Mouse (Mus musculus) forebrain, embryonic 13.5 days (tissue): ENCODE results near the gene Micall1. TPM values are rescaled to one million over a fixed set of nuclear protein-coding genes. Genes with fewer than 3 reads are reported as not detected.

Experiments used
- ATAC-seq: fragments of 200-750 bp; cut with Nextera tagmentation; 2 replicates; pipeline ENCODE4 v1.8.0; 2017
- H3K27ac ChIP-seq: fragments of 300-500 bp; sonication (generic); 2 replicates; pipeline ENCODE4 v1.5.1; 2015; ENCODE audit warnings: inconsistent platforms, mild to moderate bottlenecking, moderate library complexity
- H3K27me3 ChIP-seq: fragments of 300-500 bp; sonication (generic); 2 replicates; pipeline ENCODE4 v1.6.1; 2015; ENCODE audit warnings: mild to moderate bottlenecking, inconsistent platforms
- H3K36me3 ChIP-seq: fragments of 300-500 bp; sonication (generic); 2 replicates; pipeline ENCODE4 v1.6.1; 2015; ENCODE audit warnings: mild to moderate bottlenecking, inconsistent platforms; ENCODE audit not compliant: poor library complexity, severe bottlenecking
- H3K4me1 ChIP-seq: fragments of 300-500 bp; sonication (generic); 2 replicates; pipeline ENCODE4 v1.6.1; 2015; ENCODE audit warnings: inconsistent platforms
- H3K4me2 ChIP-seq: fragments of 300-500 bp; sonication (generic); 2 replicates; pipeline ENCODE4 v1.6.1; 2015; ENCODE audit warnings: inconsistent platforms, mild to moderate bottlenecking, moderate library complexity
- H3K4me3 ChIP-seq: fragments of 300-500 bp; sonication (generic); 2 replicates; pipeline ENCODE4 v1.5.1; 2015; ENCODE audit warnings: mild to moderate bottlenecking, inconsistent platforms
- H3K9ac ChIP-seq: fragments of 300-500 bp; sonication (generic); 2 replicates; pipeline ENCODE4 v1.6.1; 2015; ENCODE audit warnings: mild to moderate bottlenecking, inconsistent platforms
- H3K9me3 ChIP-seq: fragments of 300-500 bp; sonication (generic); replicated peaks from 2 replicates; pipeline ENCODE4 v1.6.1; 2016; ENCODE audit warnings: inconsistent platforms
- WGBS: fragments of 180-500 bp; shearing (Covaris S2); methylation state at CpG from one replicate; pipeline ENCODE4 v1.1.7; 2015; 5-methylcytosine and 5-hydroxymethylcytosine counted together
- polyA plus RNA-seq: library from polyadenylated mRNA; unstranded; fragments of >200 nt; fragmentation: Nextera tagmentation; extraction: Ambion mirVana; gene quantifications from 2 replicates; pipeline ENCODE4 v1.2.1, GENCODE M21; 2015

The Micall1 gene
- polyA plus RNA-seq, 1 experiment from 2014 or later: 5.4 TPM

DNA sequence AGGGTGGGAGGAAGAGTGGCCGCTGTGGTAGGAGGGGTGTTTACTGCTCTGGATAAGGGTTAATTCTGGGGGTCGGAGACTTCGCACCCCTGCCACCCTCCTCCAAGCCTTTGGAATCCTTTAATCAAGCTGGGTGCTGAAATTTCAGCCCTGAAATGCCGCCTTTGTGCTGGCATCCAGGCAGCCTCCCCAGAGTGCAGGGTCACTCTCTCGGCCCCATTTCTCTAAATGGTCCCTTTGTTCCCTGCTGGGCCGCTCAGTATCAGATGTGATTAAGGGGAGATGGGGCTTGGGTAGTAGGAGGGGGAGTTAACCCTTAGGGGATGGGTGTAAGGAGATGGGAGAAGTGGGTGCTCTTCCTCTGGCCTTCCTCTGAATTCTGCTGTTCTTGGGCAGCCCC is 44.0 kb downstream of the Micall1 start:
- Histone ChIP-seq H3K9me3 (no peaks in the 10 kb centered on the region), H3K4me2 (no peak overlapping the region), H3K27ac (peak overlapping the region; percentile 75), H3K4me1 (peaks cover 30% of the 10 kb centered on the region), H3K4me3 (no peak overlapping the region), H3K36me3 (peaks cover 56% of the 10 kb centered on the region), H3K9ac (no peak overlapping the region), H3K27me3 (no peaks in the 10 kb centered on the region; the same call in 1 of the 2 replicates)
- ATAC-seq: no peak
- 32% methylated on average over 6 of the region's 6 CpGs for WGBS

DNA sequence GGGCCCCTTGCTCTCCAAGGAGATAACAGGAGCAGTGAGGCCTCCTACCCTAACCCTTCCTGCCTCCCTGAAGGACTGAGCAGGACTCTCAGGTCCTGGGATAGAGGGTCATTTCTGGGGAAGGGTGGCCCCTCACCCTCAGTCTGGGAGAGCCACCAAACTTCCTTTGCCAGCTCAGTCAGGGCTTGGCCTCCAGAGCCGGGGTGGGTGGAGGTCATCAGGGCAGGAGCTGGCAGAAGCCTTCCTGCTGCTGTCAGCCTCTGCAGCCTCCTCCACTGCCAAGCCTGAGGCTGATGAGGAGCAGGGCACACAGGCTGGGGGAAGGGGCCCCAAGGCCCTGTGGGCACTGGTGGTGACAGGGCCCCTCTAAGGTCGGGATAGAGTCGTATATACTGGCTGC is 46.9 kb downstream of the Micall1 start:
- Histone ChIP-seq H3K27ac (no peak overlapping the region), H3K9ac (0 out of 2 replicates have a peak overlapping the region, but pooled peaks have one; percentile 3), H3K4me3 (no peak overlapping the region), H3K4me1 (peaks cover 30% of the 10 kb centered on the region), H3K4me2 (no peak overlapping the region), H3K36me3 (peaks cover 32% of the 10 kb centered on the region), H3K27me3 (peaks cover 7% of the 10 kb centered on the region), H3K9me3 (no peaks in the 10 kb centered on the region)
- WGBS: 36% methylated on average over 3 of the region's 3 CpGs
- no peak for ATAC-seq

DNA sequence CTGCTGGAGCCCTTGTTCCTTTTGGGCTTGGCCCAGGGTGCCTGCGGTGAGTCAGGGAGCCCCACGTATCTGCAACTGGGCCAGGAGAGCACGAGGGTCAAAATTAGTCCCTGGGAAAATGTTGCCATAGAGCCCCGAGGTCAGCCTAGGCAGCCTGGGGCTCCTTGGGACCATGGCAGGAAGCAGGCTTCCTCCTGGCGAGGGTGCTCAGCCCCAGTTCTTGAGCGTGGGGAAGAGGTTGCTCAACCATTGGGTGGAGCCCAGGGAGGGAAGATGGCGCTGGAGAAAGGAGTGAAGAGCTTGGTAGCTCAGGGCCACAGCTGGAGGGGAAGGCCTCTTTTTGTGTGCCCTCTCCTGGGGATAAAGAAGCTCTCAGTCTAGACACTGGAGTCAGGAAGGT is 53.6 kb downstream of the Micall1 start:
- no peaks in the 10 kb centered on the region for H3K36me3 ChIP-seq
- no peak overlapping the region for H3K27ac ChIP-seq
- 73% methylated on average over 7 of the region's 7 CpGs for WGBS
- H3K9ac ChIP-seq: no peak overlapping the region
- ATAC-seq: no peak
- no peak overlapping the region for H3K4me2 ChIP-seq
- peaks cover 26% of the 10 kb centered on the region; the same call in 1 of the 2 replicates for H3K4me1 ChIP-seq
- peaks cover 63% of the 10 kb centered on the region for H3K27me3 ChIP-seq
- no peak overlapping the region for H3K4me3 ChIP-seq
- no peaks in the 10 kb centered on the region for H3K9me3 ChIP-seq

DNA sequence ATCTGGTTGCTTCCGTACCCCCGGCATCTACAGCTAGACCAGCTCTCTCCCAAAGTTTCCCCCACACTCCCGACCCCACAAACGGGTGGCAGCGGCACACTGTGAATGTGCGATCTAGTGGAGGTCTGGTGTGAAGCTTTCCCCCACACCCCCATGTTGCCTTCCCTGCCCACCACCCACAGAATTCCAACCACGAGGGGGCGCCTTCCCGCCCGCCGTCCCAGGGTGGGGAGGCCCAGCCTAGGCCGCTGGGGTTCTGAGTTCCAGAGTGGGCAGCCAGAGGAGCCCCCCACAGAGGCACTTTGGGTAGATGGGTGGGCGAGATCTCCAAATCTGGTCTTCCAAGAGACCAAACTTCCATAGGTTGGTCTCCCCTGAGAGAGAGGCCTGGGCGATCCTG is 54.1 kb downstream of the Micall1 start:
- ATAC-seq: no peak
- Histone ChIP-seq H3K4me1 (peaks cover 26% of the 10 kb centered on the region; the same call in 1 of the 2 replicates), H3K4me3 (no peak overlapping the region), H3K27ac (no peak overlapping the region), H3K9ac (no peak overlapping the region), H3K9me3 (no peaks in the 10 kb centered on the region), H3K27me3 (peaks cover 63% of the 10 kb centered on the region), H3K4me2 (no peak overlapping the region), H3K36me3 (no peaks in the 10 kb centered on the region)
- 50% methylated on average over 14 of the region's 14 CpGs for WGBS

DNA sequence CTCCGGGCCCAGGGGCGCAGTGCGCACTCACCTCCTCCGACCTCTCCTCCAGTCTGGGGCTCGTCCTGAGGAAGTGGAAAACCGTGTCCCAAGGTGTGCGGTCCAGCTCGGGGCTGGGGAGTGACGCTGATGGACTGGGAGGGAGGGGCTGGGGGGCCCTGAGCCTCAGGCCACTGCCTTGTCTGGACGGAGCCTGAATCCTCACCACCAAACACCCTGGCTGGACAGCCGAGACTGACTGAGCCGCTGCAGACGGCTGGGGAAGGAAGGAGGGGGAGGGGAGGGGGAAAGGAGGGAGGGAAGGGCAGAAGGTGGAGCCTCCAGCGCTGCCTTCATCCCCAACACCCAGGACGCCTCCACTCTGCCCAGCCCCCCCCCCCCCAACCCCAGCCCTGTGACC is 55.6 kb downstream of the Micall1 start:
- peaks cover 62% of the 10 kb centered on the region for H3K27me3 ChIP-seq
- no peaks in the 10 kb centered on the region for H3K9me3 ChIP-seq
- H3K4me2 ChIP-seq: no peak overlapping the region
- no peak overlapping the region for H3K9ac ChIP-seq
- no peak overlapping the region for H3K27ac ChIP-seq
- ATAC-seq: no peak
- WGBS: 8% methylated on average over 13 of the region's 15 CpGs
- H3K36me3 ChIP-seq: no peaks in the 10 kb centered on the region
- H3K4me3 ChIP-seq: no peak overlapping the region
- H3K4me1 ChIP-seq: peaks cover 26% of the 10 kb centered on the region; the same call in 1 of the 2 replicates

DNA sequence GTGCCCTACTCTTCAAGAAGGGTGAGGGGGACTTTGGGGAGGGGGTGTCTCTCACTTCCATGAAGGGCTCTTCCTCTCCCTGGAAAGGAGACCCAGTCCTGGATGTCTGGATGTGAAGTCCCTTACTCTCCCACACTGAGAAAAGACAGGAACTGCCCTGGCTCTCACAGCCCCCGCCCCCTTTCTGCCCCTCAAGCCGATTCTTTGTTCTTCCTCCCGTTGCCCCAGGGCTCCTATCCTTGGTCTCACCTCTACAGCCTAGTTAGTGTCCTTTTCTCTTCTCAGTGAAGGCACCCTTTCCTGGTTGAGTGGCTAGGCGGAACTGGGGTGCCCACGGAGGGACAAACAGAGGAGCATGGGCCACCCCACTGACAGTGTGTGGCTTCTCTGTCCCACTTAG is 56.4 kb downstream of the Micall1 start, which contains the start of gene Sox10:
Sox10 (minus strand) TSS at position 101 of the 400 bp plus-strand sequence.
- WGBS: 44% methylated on average over 5 of the region's 5 CpGs
- H3K4me2 ChIP-seq: no peak within 1 kb of the TSS
- H3K27ac ChIP-seq: no peak within 1 kb of the TSS; the same call in 1 of the 2 replicates
- peaks cover 26% of the 10 kb centered on the region; the same call in 1 of the 2 replicates for H3K4me1 ChIP-seq
- H3K27me3 ChIP-seq: peaks cover 63% of the 10 kb centered on the region
- no peaks in the 10 kb centered on the region for H3K9me3 ChIP-seq
- H3K36me3 ChIP-seq: no peaks in the 10 kb centered on the region
- no peak within 1 kb of the TSS for H3K4me3 ChIP-seq
- H3K9ac ChIP-seq: no peak within 1 kb of the TSS; the same call in 1 of the 2 replicates
- ATAC-seq: no peak

DNA sequence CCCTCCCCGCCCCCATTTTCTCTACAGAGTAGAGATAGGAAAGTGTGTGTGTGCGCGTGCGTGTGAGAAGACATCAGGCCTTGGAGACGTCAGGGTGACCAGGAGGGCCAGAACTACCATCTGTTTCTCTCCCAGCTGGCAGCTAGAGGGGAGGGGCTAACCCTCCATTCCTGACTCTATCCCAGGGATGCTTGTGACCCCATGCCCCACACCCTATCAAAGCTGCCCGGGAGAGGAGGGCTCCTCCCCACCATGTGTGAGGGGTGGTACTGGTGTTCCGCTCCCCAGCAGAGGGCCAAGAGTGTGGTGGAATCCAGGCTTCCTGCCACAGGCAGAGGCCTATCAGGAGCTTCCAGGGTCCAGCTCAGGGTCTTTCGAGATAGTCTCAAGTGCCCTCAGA is 58.0 kb downstream of the Micall1 start:
- H3K9ac ChIP-seq: no peak overlapping the region
- H3K4me2 ChIP-seq: no peak overlapping the region
- no peaks in the 10 kb centered on the region for H3K9me3 ChIP-seq
- peaks cover 48% of the 10 kb centered on the region for H3K27me3 ChIP-seq
- WGBS: 60% methylated on average over 8 of the region's 8 CpGs
- peaks cover 26% of the 10 kb centered on the region; the same call in 1 of the 2 replicates for H3K4me1 ChIP-seq
- no peak overlapping the region for H3K4me3 ChIP-seq
- H3K36me3 ChIP-seq: no peaks in the 10 kb centered on the region
- peak; percentile 36; the same call in 1 of the 2 replicates for ATAC-seq
- no peak overlapping the region for H3K27ac ChIP-seq

DNA sequence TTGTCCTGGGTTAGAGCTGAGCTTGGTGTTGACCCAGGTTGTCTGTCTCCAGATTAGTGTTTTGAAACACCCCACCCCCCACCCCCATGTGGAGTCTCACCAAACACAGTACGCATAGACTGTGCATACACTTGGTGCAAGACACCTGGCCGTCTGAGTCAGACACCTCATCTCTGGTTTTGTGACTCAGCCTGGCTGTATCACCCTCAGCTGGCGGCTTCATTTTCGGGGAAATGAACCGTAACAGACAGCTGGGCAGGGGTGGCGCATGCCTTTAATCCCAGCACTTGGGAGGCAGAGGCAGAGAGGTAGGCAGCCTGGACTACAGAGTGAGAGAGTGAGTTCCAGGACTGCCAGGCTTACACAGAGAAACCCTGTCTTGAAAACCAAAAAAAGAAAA is 68.2 kb downstream of the Micall1 start:
- Histone ChIP-seq H3K27me3 (0 out of 2 replicates have a peak, but pooled peaks cover 3% of the 10 kb centered on the region), H3K4me2 (no peak overlapping the region), H3K9ac (no peak overlapping the region), H3K27ac (no peak overlapping the region), H3K36me3 (no peaks in the 10 kb centered on the region), H3K4me3 (no peak overlapping the region), H3K4me1 (no peaks in the 10 kb centered on the region), H3K9me3 (no peaks in the 10 kb centered on the region)
- no peak for ATAC-seq
- 52% methylated on average over 6 of the region's 6 CpGs for WGBS

DNA sequence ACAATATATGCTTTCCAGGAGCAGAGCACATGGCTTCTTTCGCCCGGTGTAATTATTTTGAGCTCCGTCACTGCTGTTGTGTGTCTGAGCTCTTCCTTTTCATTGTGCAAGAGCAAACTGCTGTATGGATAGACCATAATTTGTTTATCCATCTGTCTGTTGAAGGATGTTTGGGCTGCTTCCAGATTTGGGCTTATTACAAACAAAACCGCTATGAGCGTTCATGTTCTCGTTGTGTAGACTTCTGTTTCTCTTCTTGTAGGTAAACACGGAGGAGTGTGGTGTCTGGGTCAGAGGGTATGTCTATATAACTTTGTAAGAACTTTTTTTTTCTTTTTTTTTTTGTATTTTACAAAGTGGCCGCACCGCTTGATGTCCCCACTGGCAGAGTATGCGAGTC is 76.5 kb downstream of the Micall1 start:
- H3K36me3 ChIP-seq: no peaks in the 10 kb centered on the region

More for the DNA sequence above, 76.5 kb downstream of the Micall1 start:
- Histone ChIP-seq H3K27ac (no peak overlapping the region), H3K9me3 (no peaks in the 10 kb centered on the region), H3K9ac (no peak overlapping the region), H3K27me3 (no peaks in the 10 kb centered on the region), H3K4me1 (no peaks in the 10 kb centered on the region), H3K4me2 (no peak overlapping the region), H3K4me3 (no peak overlapping the region)
- ATAC-seq: no peak
- 83% methylated on average over 10 of the region's 10 CpGs for WGBS

Other genes with a start within 250 kb of the Micall1 start
- gene Gga1, start 231.7 kb upstream of the Micall1 start, polyA plus RNA-seq: 50.3 and 53.7 TPM in 2 replicates
- gene Gm49510, start 209.2 kb upstream of the Micall1 start, polyA plus RNA-seq: 0.15 and 0.16 TPM in 2 replicates
- gene Sh3bp1, start 209.1 kb upstream of the Micall1 start, polyA plus RNA-seq: 3.7 and 5.4 TPM in 2 replicates
- 54.4 and 55.5 TPM in 2 replicates for gene Pdxp, start 195.0 kb upstream of the Micall1 start, polyA plus RNA-seq
- gene Lgals1, start 182.2 kb upstream of the Micall1 start, polyA plus RNA-seq: 91.7 and 110 TPM in 2 replicates
- gene Nol12, start 174.0 kb upstream of the Micall1 start, polyA plus RNA-seq: 50.3 and 59.3 TPM in 2 replicates
- gene Triobp, start 161.2 kb upstream of the Micall1 start, polyA plus RNA-seq: 35.6 and 39.2 TPM in 2 replicates
- gene H1f0, start 80.4 kb upstream of the Micall1 start, polyA plus RNA-seq: 546 and 569 TPM in 2 replicates
- not detected in 2 replicates for gene Galr3, start 67.0 kb upstream of the Micall1 start, polyA plus RNA-seq
- 53.0 and 53.9 TPM in 2 replicates for gene Ankrd54, start 46.0 kb upstream of the Micall1 start, polyA plus RNA-seq
- gene Eif3l, start 33.7 kb upstream of the Micall1 start, polyA plus RNA-seq: 207 and 215 TPM in 2 replicates
- gene Polr2f, start 32.1 kb downstream of the Micall1 start, polyA plus RNA-seq: 300 and 353 TPM in 2 replicates
- gene 1700088E04Rik, start 32.4 kb downstream of the Micall1 start, polyA plus RNA-seq: 12.1 and 13.7 TPM in 2 replicates
- 0.45 and 0.49 TPM in 2 replicates for gene Sox10, start 56.3 kb downstream of the Micall1 start, polyA plus RNA-seq
- gene Pick1, start 120.3 kb downstream of the Micall1 start, polyA plus RNA-seq: 68.1 and 74.3 TPM in 2 replicates
- gene Gm49486, start 120.5 kb downstream of the Micall1 start, polyA plus RNA-seq: 0.96 and 1.3 TPM in 2 replicates
- 0.09 and 0.39 TPM in 2 replicates for gene Slc16a8, start 145.9 kb downstream of the Micall1 start, polyA plus RNA-seq
- 0.63 and 2.1 TPM in 2 replicates for gene Baiap2l2, start 176.6 kb downstream of the Micall1 start, polyA plus RNA-seq
- 24.9 and 29.6 TPM in 2 replicates for gene Pla2g6, start 219.5 kb downstream of the Micall1 start, polyA plus RNA-seq
- gene Maff, start 237.7 kb downstream of the Micall1 start, polyA plus RNA-seq: 1.2 and 1.3 TPM in 2 replicates